Mouse (Mus musculus): Measurements from ENCODE around the gene Aldh3a2.

DNA sequence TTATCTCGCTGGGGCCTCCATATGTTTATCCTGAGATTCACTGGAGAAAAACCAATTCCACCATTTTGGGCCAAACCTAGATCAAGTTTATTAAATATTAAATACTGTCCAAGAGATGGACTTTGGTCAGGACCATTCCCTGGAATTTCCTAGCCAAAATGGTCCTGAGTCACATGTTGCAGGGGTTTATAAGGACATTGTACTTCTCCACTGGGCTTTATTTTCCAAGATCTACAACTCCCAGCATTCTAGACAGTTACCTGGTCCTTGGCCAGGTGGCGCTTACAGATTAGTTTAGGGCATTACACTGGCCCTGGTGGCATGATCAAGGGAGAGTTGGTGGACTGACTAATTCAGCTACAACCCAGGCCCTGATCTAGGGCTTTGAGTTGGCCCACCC, 28.3 kb upstream of the Aldh3a2 start:
- no peak for TF ChIP-seq CTCF (IDR thresholded peaks at IDR 0.05; ENCODE audit: extremely low read depth, insufficient read depth, insufficient read length, insufficient replicate concordance)
- no peak for TF ChIP-seq POLR2A (IDR thresholded peaks at IDR 0.05; ENCODE audit: low read depth, low read length)
